Mouse (Mus musculus) liver, embryonic 14.5 days (tissue): ENCODE measurements at regions not wholly inside any gene's neighbourhood (a gene's known extent, or its start where the extent isn't known, plus 50 kb on each side); places are given as distances from the start of the nearest gene placed in this dataset.

Experiments used
- ATAC-seq: fragments of 200-750 bp; cut with Nextera tagmentation; 2 replicates; pipeline ENCODE4 v1.8.0; 2017; ENCODE audit warnings: moderate number of reproducible peaks, mild to moderate bottlenecking, moderate library complexity; ENCODE audit not compliant: insufficient read depth
- DNase-seq, 3 experiments: peaks; one replicate each; pipeline ENCODE4 v3.0.0-alpha.2; 2012 to 2013; ENCODE audit warnings: low read depth in 3 of 3, low spot score in 3 of 3
- H3K27ac ChIP-seq: fragments of 300-500 bp; sonication (generic); 2 replicates; pipeline ENCODE4 v1.5.1; 2014; ENCODE audit warnings: moderate library complexity, mild to moderate bottlenecking, control low read depth, inconsistent platforms
- H3K27me3 ChIP-seq: fragments of 300-500 bp; sonication (generic); 2 replicates; pipeline ENCODE4 v1.6.1; 2014; ENCODE audit warnings: mild to moderate bottlenecking, low read length, moderate library complexity; ENCODE audit not compliant: control insufficient read depth, insufficient read depth
- H3K36me3 ChIP-seq: fragments of 300-500 bp; sonication (generic); replicated peaks from 2 replicates; pipeline ENCODE4 v1.6.1; 2014; ENCODE audit warnings: low read depth; ENCODE audit not compliant: control insufficient read depth, insufficient read depth
- H3K4me1 ChIP-seq, 2 experiments: fragments of 200-500 bp in 1 of 2; fragments of 300-500 bp in 1 of 2; sonication (generic) in 1 of 2; replicated peaks; 2 replicates each; pipeline ENCODE4 v1.6.1; 2012 to 2014; ENCODE audit warnings: antibody characterized with exemption in 1 of 2, inconsistent platforms in 1 of 2, low read length in 1 of 2; ENCODE audit not compliant: control insufficient read depth in 2 of 2, insufficient read depth in 2 of 2
- H3K4me2 ChIP-seq: fragments of 300-500 bp; sonication (generic); 2 replicates; pipeline ENCODE4 v1.6.1; 2014; ENCODE audit warnings: low read depth, mild to moderate bottlenecking, control low read depth, moderate library complexity
- H3K4me3 ChIP-seq, 2 experiments: fragments of 200-500 bp in 1 of 2; fragments of 300-500 bp in 1 of 2; sonication (generic) in 1 of 2; 2 replicates each; pipeline ENCODE4 v1.5.1; 2012 to 2014; ENCODE audit warnings: low read depth in 2 of 2, low read length in 2 of 2, mild to moderate bottlenecking in 2 of 2, control low read depth in 1 of 2, inconsistent platforms in 1 of 2, moderate library complexity in 1 of 2; ENCODE audit not compliant: insufficient read depth in 1 of 2
- H3K9ac ChIP-seq: fragments of 300-500 bp; sonication (generic); replicated peaks from 2 replicates; pipeline ENCODE4 v1.6.1; 2014; ENCODE audit warnings: mild to moderate bottlenecking, control low read depth, moderate library complexity
- H3K9me3 ChIP-seq: fragments of 300-500 bp; sonication (generic); 2 replicates; pipeline ENCODE4 v1.6.1; 2016; ENCODE audit warnings: low read length, mixed read lengths; ENCODE audit not compliant: control insufficient read depth
- CTCF ChIP-seq: IDR thresholded peaks from 2 replicates; pipeline ENCODE4 v1.5.1; 2016; ENCODE audit warnings: antibody characterized with exemption, low read depth, control low read depth
- EP300 ChIP-seq: IDR thresholded peaks from 2 replicates; pipeline ENCODE4 v1.6.1; 2016; ENCODE audit warnings: antibody characterized with exemption, low read depth
- WGBS: fragments of 180-500 bp; shearing (Covaris S2); extraction: QIAGEN DNeasy Blood & Tissue Kit; methylation state at CpG from one replicate; pipeline ENCODE4 v1.1.7; 2014; ENCODE audit not compliant: insufficient replicate concordance; 5-methylcytosine and 5-hydroxymethylcytosine counted together

- H3K9ac ChIP-seq, result no peak overlapping the region
- no peaks in the 10 kb centered on the region for H3K9me3 ChIP-seq
- ATAC-seq, result no peak
- no peak for DNase-seq
- TF ChIP-seq CTCF, result no peak
- TF ChIP-seq EP300, result no peak
- H3K36me3 ChIP-seq, result no peaks in the 10 kb centered on the region
- no peaks in the 10 kb centered on the region for H3K4me1 ChIP-seq
- no peaks in the 10 kb centered on the region for H3K27me3 ChIP-seq
- 44% methylated on average over 3 of the region's 3 CpGs for WGBS
- no peak overlapping the region for H3K4me2 ChIP-seq
- no peak overlapping the region for H3K27ac ChIP-seq
- H3K4me3 ChIP-seq, result no peak overlapping the region
Observed at GRCm38 (mm10) chr10:95116579-95117011, 172.0 kb upstream of the Plxnc1 start.

DNA sequence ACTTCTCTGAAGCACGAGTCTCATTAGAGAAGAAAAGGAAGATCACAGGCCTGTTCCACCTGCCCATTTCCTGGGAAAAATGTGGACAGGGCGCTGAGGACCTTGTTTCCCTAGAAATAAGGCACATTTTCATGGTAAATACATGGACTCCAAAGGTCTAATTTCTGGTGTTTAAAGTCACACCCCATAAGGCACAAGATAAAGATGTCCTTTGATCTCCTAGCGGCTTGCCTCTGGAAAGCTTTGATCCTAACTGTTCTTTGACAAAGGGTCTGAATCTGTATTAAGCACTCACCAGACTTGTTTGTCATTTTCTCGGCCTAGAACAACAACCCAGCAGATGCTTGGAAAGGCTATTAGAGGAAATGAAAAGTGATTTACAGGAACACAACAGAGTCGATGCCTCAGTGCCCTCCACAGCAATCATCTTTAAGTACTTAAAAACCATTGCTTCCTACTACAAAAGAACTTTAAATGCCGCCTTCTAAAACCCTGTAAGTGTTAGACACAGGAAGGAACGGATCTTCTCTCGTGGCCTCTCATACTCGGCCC is 168.3 kb upstream of the Plxnc1 start:
- no peak for ATAC-seq
- Histone ChIP-seq H3K4me2 (no peak overlapping the region), H3K36me3 (no peaks in the 10 kb centered on the region), H3K4me1 (no peaks in the 10 kb centered on the region), H3K9me3 (no peaks in the 10 kb centered on the region), H3K27ac (no peak overlapping the region), H3K27me3 (no peaks in the 10 kb centered on the region), H3K9ac (no peak overlapping the region), H3K4me3 (no peak overlapping the region)
- TF ChIP-seq CTCF (no peak), EP300 (no peak)
- WGBS, result 45% methylated on average over 9 of the region's 9 CpGs
- DNase-seq, result no peak

DNA sequence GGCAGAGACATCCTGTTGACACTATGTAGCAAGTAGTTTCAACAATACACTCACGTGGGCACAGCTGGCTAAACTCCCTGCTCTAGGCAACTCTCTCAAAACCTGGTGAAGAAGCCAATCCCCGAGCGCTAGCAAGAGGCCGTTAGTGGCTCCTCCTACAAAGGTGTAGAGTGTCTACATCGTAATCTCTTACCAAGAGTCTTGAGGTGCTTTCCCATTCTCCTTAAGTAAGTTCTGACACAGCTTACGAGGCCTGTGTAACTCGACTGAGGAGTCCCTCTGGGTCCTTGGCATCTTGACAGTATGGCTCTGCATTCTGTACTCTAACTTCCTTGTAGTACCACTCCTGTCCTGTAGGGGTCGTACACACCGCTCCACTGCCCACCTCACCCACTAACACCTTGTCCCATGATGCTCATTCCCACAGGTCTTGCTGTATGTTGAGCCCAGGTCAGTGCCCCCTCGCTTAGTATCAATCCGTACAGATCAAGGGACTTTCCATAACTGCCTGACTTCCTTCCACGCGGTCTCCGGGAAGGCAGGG is 167.7 kb upstream of the Plxnc1 start:
- DNase-seq, result no peak
- no peak overlapping the region for H3K4me3 ChIP-seq

DNA sequence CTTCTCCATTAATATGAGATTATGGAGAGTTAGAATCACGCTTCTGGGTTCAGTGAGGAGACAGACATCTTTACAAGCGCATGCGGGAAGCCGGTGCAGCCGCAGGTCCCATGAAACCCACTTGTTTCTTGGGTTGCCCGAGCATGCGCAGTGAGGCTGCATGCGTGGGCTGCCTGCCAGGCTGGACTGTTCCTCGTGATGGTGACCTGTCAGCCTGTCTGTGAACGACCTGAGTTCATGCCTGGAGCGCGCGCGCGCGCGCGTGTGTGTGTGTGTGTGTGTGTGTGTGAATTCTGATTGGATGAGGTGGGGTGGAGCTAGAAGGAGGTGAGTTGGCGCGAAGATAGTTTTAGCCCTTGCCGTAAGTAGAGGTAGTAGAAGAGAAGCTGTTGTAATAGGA is 166.2 kb upstream of the Plxnc1 start:
- Histone ChIP-seq H3K4me2 (no peak overlapping the region), H3K4me3 (no peak overlapping the region), H3K27ac (no peak overlapping the region), H3K36me3 (no peaks in the 10 kb centered on the region), H3K9ac (no peak overlapping the region), H3K4me1 (no peaks in the 10 kb centered on the region), H3K27me3 (no peaks in the 10 kb centered on the region), H3K9me3 (no peaks in the 10 kb centered on the region)
- DNase-seq (no peak), ATAC-seq (no peak)
- WGBS, result 79% methylated on average over 21 of the region's 21 CpGs
- TF ChIP-seq EP300 (no peak), CTCF (no peak)

More for the DNA sequence above, 167.7 kb upstream of the Plxnc1 start:
- no peak overlapping the region for H3K4me2 ChIP-seq
- WGBS, result 55% methylated on average over 14 of the region's 14 CpGs
- no peaks in the 10 kb centered on the region for H3K9me3 ChIP-seq
- H3K27me3 ChIP-seq, result no peaks in the 10 kb centered on the region
- no peak overlapping the region for H3K9ac ChIP-seq
- no peaks in the 10 kb centered on the region for H3K4me1 ChIP-seq
- no peak for ATAC-seq
- TF ChIP-seq CTCF, result peak; percentile 73
- no peak for TF ChIP-seq EP300
- H3K36me3 ChIP-seq, result no peaks in the 10 kb centered on the region
- H3K27ac ChIP-seq, result no peak overlapping the region

GRCm38 (mm10) chr10:95109576-95109975 is 164.9 kb upstream of the Plxnc1 start:
- H3K9ac ChIP-seq, result no peak overlapping the region
- no peak for DNase-seq
- WGBS, result 62% methylated on average over 2 of the region's 2 CpGs

More at GRCm38 (mm10) chr10:95109576-95109975, 164.9 kb upstream of the Plxnc1 start:
- H3K4me3 ChIP-seq, result no peak overlapping the region
- TF ChIP-seq EP300, result no peak
- TF ChIP-seq CTCF, result no peak
- no peaks in the 10 kb centered on the region for H3K27me3 ChIP-seq
- ATAC-seq, result no peak
- no peak overlapping the region for H3K27ac ChIP-seq
- no peaks in the 10 kb centered on the region for H3K36me3 ChIP-seq
- H3K9me3 ChIP-seq, result no peaks in the 10 kb centered on the region
- no peak overlapping the region for H3K4me2 ChIP-seq
- no peaks in the 10 kb centered on the region for H3K4me1 ChIP-seq
